Mouse (Mus musculus): ENCODE results near the gene Ccdc3.

DNA sequence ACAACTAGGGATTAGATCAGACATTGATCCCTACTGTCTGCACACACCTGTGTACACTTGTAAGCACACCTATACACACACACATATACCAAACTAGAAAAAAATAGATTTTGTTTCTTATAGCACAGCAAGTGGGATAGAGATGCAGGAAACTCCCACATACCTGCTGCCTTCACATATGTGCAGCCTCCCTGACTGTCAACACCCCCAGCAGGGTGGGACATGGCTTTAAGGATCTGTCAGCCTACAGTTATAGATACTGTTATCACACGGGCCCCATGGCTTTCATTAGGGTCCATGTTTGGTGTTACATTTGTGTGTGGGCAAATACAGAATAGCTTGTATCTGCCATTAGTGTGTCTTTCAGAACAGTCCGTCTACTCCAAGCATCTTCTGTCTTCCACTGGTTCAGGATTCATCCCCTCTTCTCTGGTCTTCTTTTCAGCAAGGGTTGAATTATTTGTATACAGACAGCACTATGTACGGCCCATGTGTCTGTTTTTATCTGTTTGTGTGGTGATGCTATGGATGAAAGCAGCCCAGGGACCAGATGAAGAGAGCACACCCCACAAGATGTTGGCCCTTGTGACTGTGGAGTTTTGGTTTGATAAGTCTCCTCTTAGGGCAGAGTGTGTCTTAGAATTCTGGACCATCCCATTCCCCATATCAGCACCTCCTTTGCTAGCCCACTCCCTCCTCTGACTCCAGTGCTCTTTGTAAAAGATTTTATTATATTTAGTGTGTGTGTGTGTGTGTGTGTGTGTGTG is 24.5 kb downstream of the Ccdc3 start:
- TF ChIP-seq POLR2A (IDR thresholded peaks at IDR 0.05; ENCODE audit: low read depth, low read length) (no peak), CTCF (IDR thresholded peaks at IDR 0.05; ENCODE audit: borderline replicate concordance, insufficient read depth, low read length) (no peak)

Data from embryonic fibroblast, embryonic 13.5 days (primary cell).